Mouse (Mus musculus) midbrain, embryonic 13.5 days (tissue): Measurements from ENCODE around the gene Cyp2s1. TPM values are rescaled to one million over a fixed set of nuclear protein-coding genes. Genes with fewer than 3 reads are reported as not detected.

Experiments used
- ATAC-seq: fragments of 200-750 bp; cut with Nextera tagmentation; 2 replicates; pipeline ENCODE4 v1.8.0; 2017; ENCODE audit warnings: mild to moderate bottlenecking, moderate TSS enrichment, moderate library complexity
- H3K27ac ChIP-seq: fragments of 300-500 bp; sonication (generic); 2 replicates; pipeline ENCODE4 v1.5.1; 2015; ENCODE audit warnings: inconsistent platforms, mild to moderate bottlenecking, moderate library complexity
- H3K27me3 ChIP-seq: fragments of 300-500 bp; sonication (generic); 2 replicates; pipeline ENCODE4 v1.6.1; 2015; ENCODE audit warnings: mild to moderate bottlenecking, inconsistent platforms
- H3K36me3 ChIP-seq: fragments of 300-500 bp; sonication (generic); 2 replicates; pipeline ENCODE4 v1.6.1; 2015; ENCODE audit warnings: mild to moderate bottlenecking, inconsistent platforms
- H3K4me1 ChIP-seq: fragments of 300-500 bp; sonication (generic); replicated peaks from 2 replicates; pipeline ENCODE4 v1.6.1; 2015; ENCODE audit warnings: inconsistent platforms
- H3K4me2 ChIP-seq: fragments of 300-500 bp; sonication (generic); replicated peaks from 2 replicates; pipeline ENCODE4 v1.6.1; 2015; ENCODE audit warnings: moderate library complexity, mild to moderate bottlenecking, inconsistent platforms
- H3K4me3 ChIP-seq: fragments of 300-500 bp; sonication (generic); replicated peaks from 2 replicates; pipeline ENCODE4 v1.5.1; 2015; ENCODE audit warnings: mild to moderate bottlenecking, inconsistent platforms
- H3K9ac ChIP-seq: fragments of 300-500 bp; sonication (generic); replicated peaks from 2 replicates; pipeline ENCODE4 v1.6.1; 2015; ENCODE audit warnings: mild to moderate bottlenecking, inconsistent platforms
- H3K9me3 ChIP-seq: fragments of 300-500 bp; sonication (generic); 2 replicates; pipeline ENCODE4 v1.6.1; 2016; ENCODE audit warnings: mild to moderate bottlenecking, inconsistent platforms
- WGBS: fragments of 180-500 bp; shearing (Covaris S2); methylation state at CpG from one replicate; pipeline ENCODE4 v1.1.7; 2015; 5-methylcytosine and 5-hydroxymethylcytosine counted together
- microRNA-seq: library from miRNA; unstranded; fragments of <30 nt; microRNA quantifications from one replicate; pipeline ENCODE4, GENCODE M21; 2016
- polyA plus RNA-seq: library from polyadenylated mRNA; unstranded; fragments of >200 nt; fragmentation: Nextera tagmentation; extraction: Ambion mirVana; gene quantifications from 2 replicates; pipeline ENCODE4 v1.2.1, GENCODE M21; 2015

Gene Cyp2s1
- polyA plus RNA-seq, 1 experiment from 2014 or later, result 1.0 TPM

GRCm38 (mm10) chr7:25764221-25764620 is 52.5 kb downstream of the Cyp2s1 start:
- no peak overlapping the region for H3K27ac ChIP-seq
- no peak overlapping the region for H3K9ac ChIP-seq
- H3K27me3 ChIP-seq, result no peaks in the 10 kb centered on the region
- no peaks in the 10 kb centered on the region for H3K4me1 ChIP-seq
- peaks cover 12% of the 10 kb centered on the region for H3K36me3 ChIP-seq
- no peak for ATAC-seq
- 68% methylated on average over 5 of the region's 5 CpGs for WGBS
- H3K9me3 ChIP-seq, result no peaks in the 10 kb centered on the region
- no peak overlapping the region for H3K4me3 ChIP-seq
- H3K4me2 ChIP-seq, result no peak overlapping the region

GRCm38 (mm10) chr7:25763678-25764077 is 53.0 kb downstream of the Cyp2s1 start:
- no peak overlapping the region for H3K9ac ChIP-seq
- no peak for ATAC-seq
- no peaks in the 10 kb centered on the region for H3K27me3 ChIP-seq
- 85% methylated on average over 11 of the region's 11 CpGs for WGBS
- no peak overlapping the region for H3K27ac ChIP-seq
- H3K4me3 ChIP-seq, result no peak overlapping the region
- H3K4me2 ChIP-seq, result no peak overlapping the region
- no peaks in the 10 kb centered on the region for H3K4me1 ChIP-seq
- H3K9me3 ChIP-seq, result no peaks in the 10 kb centered on the region
- H3K36me3 ChIP-seq, result peaks cover 7% of the 10 kb centered on the region

- ATAC-seq, result no peak
- Histone ChIP-seq H3K4me2 (no peak overlapping the region), H3K4me1 (no peaks in the 10 kb centered on the region), H3K27me3 (no peaks in the 10 kb centered on the region), H3K9ac (no peak overlapping the region), H3K36me3 (0 out of 2 replicates have a peak, but pooled peaks cover 3% of the 10 kb centered on the region), H3K9me3 (no peaks in the 10 kb centered on the region), H3K4me3 (no peak overlapping the region), H3K27ac (no peak overlapping the region)
- WGBS, result 85% methylated on average over 10 of the region's 10 CpGs
Observed at GRCm38 (mm10) chr7:25761354-25761753, 55.4 kb downstream of the Cyp2s1 start.

DNA sequence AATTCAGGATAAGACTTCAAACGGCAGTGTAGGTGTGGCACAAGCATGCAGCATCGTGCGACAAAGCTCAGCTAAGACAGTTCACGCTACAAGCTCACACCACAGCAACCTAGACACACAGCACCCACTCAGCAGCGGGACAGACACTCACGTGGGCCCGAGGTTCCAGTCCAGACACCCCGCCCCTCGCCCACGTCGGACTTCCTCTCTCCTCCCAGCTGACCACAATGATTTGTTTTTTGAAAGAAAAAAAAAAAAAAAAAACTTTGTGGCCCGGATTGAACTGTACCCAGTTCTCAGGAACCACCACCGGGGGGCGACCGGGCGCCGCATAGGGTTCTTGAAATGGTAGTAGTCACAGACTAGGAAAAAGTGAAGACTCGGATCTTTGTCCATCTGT is 60.7 kb downstream of the Cyp2s1 start:
- peak overlapping the region; percentile 75 for H3K4me3 ChIP-seq
- no peaks in the 10 kb centered on the region for H3K9me3 ChIP-seq
- ATAC-seq, result peak; percentile 57
- peak overlapping the region; percentile 56 for H3K9ac ChIP-seq
- under 1% methylated on average over 18 of the region's 18 CpGs for WGBS
- peak overlapping the region; percentile 96 for H3K27ac ChIP-seq
- H3K4me1 ChIP-seq, result peaks cover 24% of the 10 kb centered on the region
- H3K4me2 ChIP-seq, result peak overlapping the region; percentile 75
- peaks cover 9% of the 10 kb centered on the region for H3K36me3 ChIP-seq
- no peaks in the 10 kb centered on the region for H3K27me3 ChIP-seq

DNA sequence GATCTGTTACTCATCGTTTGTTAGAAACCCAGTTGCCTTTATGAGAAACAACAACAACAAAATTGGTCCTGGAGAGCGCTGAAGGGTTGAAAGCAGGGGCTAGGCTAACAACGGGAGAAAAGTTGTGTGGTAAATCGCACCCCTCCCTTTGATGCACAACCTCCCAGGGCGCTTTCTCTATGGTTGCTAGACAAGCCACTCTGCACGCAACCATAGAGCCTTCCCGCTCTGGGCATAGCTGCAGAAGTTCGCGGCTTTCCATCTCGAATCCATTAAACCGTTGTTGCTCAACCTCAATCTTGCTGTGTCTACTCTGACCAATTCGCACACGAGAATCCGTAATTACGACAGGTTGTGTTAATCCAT is 61.3 kb downstream of the Cyp2s1 start:
- Histone ChIP-seq H3K4me3 (peak overlapping the region; percentile 75), H3K36me3 (peaks cover 15% of the 10 kb centered on the region), H3K4me2 (peak overlapping the region; percentile 75), H3K4me1 (peaks cover 24% of the 10 kb centered on the region), H3K9me3 (no peaks in the 10 kb centered on the region), H3K27me3 (no peaks in the 10 kb centered on the region), H3K9ac (peak overlapping the region; percentile 56), H3K27ac (peak overlapping the region; percentile 96)
- under 1% methylated on average over 15 of the region's 15 CpGs for WGBS
- peak; percentile 61 for ATAC-seq

DNA sequence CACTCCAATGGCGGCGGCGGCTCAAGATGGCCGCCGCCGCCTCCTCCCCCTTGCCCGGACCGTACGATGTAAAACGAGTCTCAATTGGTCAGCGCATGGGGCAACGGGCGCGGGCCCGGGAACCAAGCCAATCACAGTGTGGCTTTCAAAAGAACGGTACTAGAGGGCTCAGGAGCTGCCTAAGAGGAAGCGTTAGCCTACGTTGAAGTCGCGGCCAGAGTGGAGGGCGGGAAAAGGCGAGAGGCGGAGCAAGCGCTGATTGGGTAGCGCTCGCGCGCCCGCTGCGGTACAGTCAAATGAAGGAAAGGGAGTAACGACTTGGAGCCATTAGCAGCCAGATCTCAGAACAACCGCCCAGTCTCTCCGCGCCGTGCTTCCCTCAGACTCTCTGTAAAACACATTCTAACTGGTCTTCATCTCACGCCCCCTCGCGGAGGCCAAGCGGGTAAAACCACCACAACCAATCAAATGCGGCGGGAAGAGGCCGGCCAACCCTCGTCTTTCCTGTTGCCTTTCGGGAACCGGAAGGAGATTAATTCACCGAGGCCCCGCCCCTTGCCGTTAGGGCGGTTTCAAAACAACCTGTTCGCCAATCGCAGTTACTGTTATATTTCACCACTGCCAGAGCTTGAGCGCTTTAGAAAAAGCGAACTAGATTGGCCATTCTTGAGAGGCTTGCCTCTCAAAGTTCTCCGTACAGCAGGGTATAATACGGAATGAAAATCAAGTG is 61.8 kb downstream of the Cyp2s1 start, which contains the start of gene Hnrnpul1:
Gene Hnrnpul1 (minus strand): TSS at position 20 of the 730 bp plus-strand sequence.
- Histone ChIP-seq H3K4me1 (peaks cover 24% of the 10 kb centered on the region), H3K36me3 (peaks cover 19% of the 10 kb centered on the region), H3K4me3 (peak within 1 kb of the TSS; percentile 75), H3K9ac (peak within 1 kb of the TSS; percentile 94), H3K4me2 (peak within 1 kb of the TSS; percentile 98), H3K27me3 (no peaks in the 10 kb centered on the region), H3K27ac (peak within 1 kb of the TSS; percentile 96), H3K9me3 (no peaks in the 10 kb centered on the region)
- WGBS, result under 1% methylated on average over 55 of the region's 55 CpGs
- peak; percentile 95 for ATAC-seq

DNA sequence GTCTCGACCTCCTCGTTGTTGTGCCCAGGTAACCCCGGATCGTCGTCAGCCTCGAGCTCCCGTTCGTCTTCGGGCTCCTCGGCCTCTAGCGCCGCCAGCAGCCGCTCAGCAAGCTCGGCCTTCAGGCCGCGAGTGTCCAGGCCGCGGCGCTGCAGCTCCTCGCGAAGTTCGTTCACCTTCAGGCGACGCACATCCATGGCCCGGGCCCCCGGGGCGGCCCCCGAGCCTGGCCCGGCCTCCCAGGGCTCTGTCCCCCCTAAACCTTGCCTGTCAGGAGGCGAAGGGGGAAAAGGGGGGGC is 62.3 kb downstream of the Cyp2s1 start:
- Histone ChIP-seq H3K36me3 (peaks cover 24% of the 10 kb centered on the region), H3K4me3 (peak overlapping the region; percentile 75), H3K9ac (peak overlapping the region; percentile 94), H3K4me2 (peak overlapping the region; percentile 98), H3K27ac (peak overlapping the region; percentile 96), H3K4me1 (peaks cover 24% of the 10 kb centered on the region), H3K27me3 (no peaks in the 10 kb centered on the region), H3K9me3 (no peaks in the 10 kb centered on the region)
- ATAC-seq, result no peak
- WGBS, result under 1% methylated on average over 30 of the region's 30 CpGs

GRCm38 (mm10) chr7:25753643-25754438 is 62.9 kb downstream of the Cyp2s1 start:
- Histone ChIP-seq H3K9ac (peak overlapping the region; percentile 94), H3K36me3 (peaks cover 30% of the 10 kb centered on the region), H3K4me2 (peak overlapping the region; percentile 98), H3K4me1 (peaks cover 24% of the 10 kb centered on the region), H3K9me3 (no peaks in the 10 kb centered on the region), H3K27me3 (no peaks in the 10 kb centered on the region), H3K4me3 (peak overlapping the region; percentile 75), H3K27ac (peak overlapping the region; percentile 96)
- WGBS, result 1% methylated on average over 46 of the region's 46 CpGs
- ATAC-seq, result no peak; the same call in 1 of the 2 replicates

GRCm38 (mm10) chr7:25753076-25753475 is 63.6 kb downstream of the Cyp2s1 start:
- ATAC-seq, result no peak
- Histone ChIP-seq H3K4me3 (peak overlapping the region; percentile 75), H3K27ac (no peak overlapping the region), H3K4me1 (peaks cover 24% of the 10 kb centered on the region), H3K9me3 (no peaks in the 10 kb centered on the region), H3K36me3 (peaks cover 35% of the 10 kb centered on the region), H3K4me2 (peak overlapping the region; percentile 98), H3K27me3 (no peaks in the 10 kb centered on the region), H3K9ac (peak overlapping the region; percentile 94)

Small RNA genes lying within 50 kb of the gene (microRNA-seq; reads per million reads assigned to microRNA genes)
- gene Gm24865, result not detected

Other genes with a start within 250 kb of the Cyp2s1 start
- not detected in 2 replicates for gene Erich4, start 201.0 kb downstream of the Cyp2s1 start, polyA plus RNA-seq
- gene Dmac2, start 197.5 kb downstream of the Cyp2s1 start, polyA plus RNA-seq, result 31.5 and 34.2 TPM in 2 replicates
- gene B3gnt8, start 190.3 kb downstream of the Cyp2s1 start, polyA plus RNA-seq, result 0.55 and 0.57 TPM in 2 replicates
- gene Bckdha, start 157.9 kb downstream of the Cyp2s1 start, polyA plus RNA-seq, result 47.9 and 50.5 TPM in 2 replicates
- 44.2 and 44.8 TPM in 2 replicates for gene Exosc5, start 157.7 kb downstream of the Cyp2s1 start, polyA plus RNA-seq
- 8.8 and 9.7 TPM in 2 replicates for gene Tmem91, start 141.7 kb downstream of the Cyp2s1 start, polyA plus RNA-seq
- gene B9d2, start 136.1 kb downstream of the Cyp2s1 start, polyA plus RNA-seq, result 40.3 and 41.4 TPM in 2 replicates
- gene Tgfb1, start 129.9 kb downstream of the Cyp2s1 start, polyA plus RNA-seq, result 0.59 and 1.2 TPM in 2 replicates
- 29.9 and 35.9 TPM in 2 replicates for gene Ccdc97, start 97.8 kb downstream of the Cyp2s1 start, polyA plus RNA-seq
- 53.5 and 56.2 TPM in 2 replicates for gene Hnrnpul1, start 62.2 kb downstream of the Cyp2s1 start, polyA plus RNA-seq
- gene Axl, start 28.2 kb downstream of the Cyp2s1 start, polyA plus RNA-seq, result 17.5 and 18.9 TPM in 2 replicates
- not detected in 2 replicates for gene Cyp2b10, start 80.7 kb upstream of the Cyp2s1 start, polyA plus RNA-seq
- not detected in 2 replicates for gene Cyp2b13, start 244.6 kb upstream of the Cyp2s1 start, polyA plus RNA-seq